Mouse (Mus musculus): Measurements from ENCODE around the gene Uqcr11. TPM values are rescaled to one million over a fixed set of nuclear protein-coding genes. Genes with fewer than 3 reads are reported as not detected.

Uqcr11 gene
- polyA plus RNA-seq, 1 experiment from 2014 or later = 890 TPM

GRCm38 (mm10) chr10:80382641-80383365 lies 23.8 kb downstream of the Uqcr11 start:
- H3K9ac ChIP-seq = no peak overlapping the region
- H3K4me2 ChIP-seq (replicated peaks) = no peak overlapping the region
- no peaks in the 10 kb centered on the region for H3K9me3 ChIP-seq
- peaks cover 25% of the 10 kb centered on the region for H3K36me3 ChIP-seq
- no peaks in the 10 kb centered on the region for H3K27me3 ChIP-seq (replicated peaks)
- H3K27ac ChIP-seq = no peak overlapping the region
- no peak for ATAC-seq
- no peak overlapping the region for H3K4me3 ChIP-seq (replicated peaks)
- peaks cover 29% of the 10 kb centered on the region for H3K4me1 ChIP-seq (replicated peaks)
- 84% methylated on average over 7 of the region's 7 CpGs for WGBS

DNA sequence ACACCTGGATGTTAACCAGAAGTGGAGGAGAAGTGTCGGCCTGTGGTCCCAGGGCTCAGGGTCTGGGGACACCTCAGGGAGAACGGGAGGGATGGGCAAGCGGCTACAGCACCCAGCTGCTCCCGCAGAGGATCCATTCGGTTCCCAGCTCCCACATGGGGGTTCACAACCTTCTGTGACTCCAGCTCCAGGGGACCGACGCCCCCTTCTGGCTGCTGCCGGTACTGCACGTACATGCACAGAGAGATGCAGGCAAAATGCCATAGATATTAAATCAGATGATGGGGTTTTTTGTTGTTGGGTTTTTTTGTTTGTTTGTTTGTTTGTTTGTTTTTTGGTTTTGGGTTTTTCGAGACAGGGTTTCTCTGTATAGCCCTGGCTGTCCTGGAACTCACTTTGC lies 28.9 kb downstream of the Uqcr11 start:
- peaks cover 20% of the 10 kb centered on the region for H3K36me3 ChIP-seq
- H3K27ac ChIP-seq = no peak overlapping the region
- no peak overlapping the region for H3K4me2 ChIP-seq (replicated peaks)
- 48% methylated on average over 10 of the region's 10 CpGs for WGBS
- H3K4me3 ChIP-seq (replicated peaks) = no peak overlapping the region
- ATAC-seq = no peak
- H3K9ac ChIP-seq = no peak overlapping the region; the same call in 1 of the 2 replicates
- H3K9me3 ChIP-seq = no peaks in the 10 kb centered on the region
- H3K4me1 ChIP-seq (replicated peaks) = 0 out of 2 replicates have a peak, but pooled peaks cover 3% of the 10 kb centered on the region
- H3K27me3 ChIP-seq (replicated peaks) = no peaks in the 10 kb centered on the region

GRCm38 (mm10) chr10:80376160-80376559 lies 30.5 kb downstream of the Uqcr11 start:
- 3% methylated on average over 7 of the region's 7 CpGs for WGBS
- Histone ChIP-seq H3K4me3 (replicated peaks) (no peak overlapping the region), H3K36me3 (peaks cover 7% of the 10 kb centered on the region), H3K9me3 (no peaks in the 10 kb centered on the region), H3K9ac (no peak overlapping the region), H3K27me3 (replicated peaks) (no peaks in the 10 kb centered on the region), H3K4me2 (replicated peaks) (no peak overlapping the region), H3K4me1 (replicated peaks) (peaks cover 9% of the 10 kb centered on the region; the same call in 1 of the 2 replicates), H3K27ac (no peak overlapping the region)
- ATAC-seq = no peak

DNA sequence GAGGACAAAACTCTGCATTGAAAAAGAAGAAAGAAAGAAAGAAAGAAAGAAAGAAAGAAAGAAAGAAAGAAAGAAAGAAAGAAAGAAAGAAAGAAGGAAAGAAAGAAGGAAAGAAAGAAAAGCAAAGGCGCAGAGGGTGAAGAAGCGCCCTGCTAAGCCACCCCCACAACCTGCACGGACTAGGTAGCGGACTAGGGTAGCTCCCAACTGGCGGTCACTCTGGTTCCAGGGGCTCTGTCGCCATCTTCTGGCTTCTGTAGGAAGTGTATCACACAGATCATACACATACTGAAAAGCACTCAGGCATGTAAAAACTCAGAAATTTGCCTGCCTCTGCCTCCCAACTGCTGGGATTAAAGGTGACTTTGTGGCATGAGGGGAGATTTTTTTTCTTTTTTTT lies 32.6 kb downstream of the Uqcr11 start:
- no peaks in the 10 kb centered on the region for H3K27me3 ChIP-seq (replicated peaks)
- WGBS = 29% methylated on average over 6 of the region's 6 CpGs
- H3K4me3 ChIP-seq (replicated peaks) = no peak overlapping the region
- no peak overlapping the region for H3K27ac ChIP-seq
- 0 out of 2 replicates have a peak, but pooled peaks have one; percentile 41 for ATAC-seq
- no peak overlapping the region for H3K4me2 ChIP-seq (replicated peaks)
- H3K9me3 ChIP-seq = no peaks in the 10 kb centered on the region
- H3K4me1 ChIP-seq (replicated peaks) = peaks cover 7% of the 10 kb centered on the region; the same call in 1 of the 2 replicates
- no peaks in the 10 kb centered on the region for H3K36me3 ChIP-seq
- H3K9ac ChIP-seq = no peak overlapping the region

DNA sequence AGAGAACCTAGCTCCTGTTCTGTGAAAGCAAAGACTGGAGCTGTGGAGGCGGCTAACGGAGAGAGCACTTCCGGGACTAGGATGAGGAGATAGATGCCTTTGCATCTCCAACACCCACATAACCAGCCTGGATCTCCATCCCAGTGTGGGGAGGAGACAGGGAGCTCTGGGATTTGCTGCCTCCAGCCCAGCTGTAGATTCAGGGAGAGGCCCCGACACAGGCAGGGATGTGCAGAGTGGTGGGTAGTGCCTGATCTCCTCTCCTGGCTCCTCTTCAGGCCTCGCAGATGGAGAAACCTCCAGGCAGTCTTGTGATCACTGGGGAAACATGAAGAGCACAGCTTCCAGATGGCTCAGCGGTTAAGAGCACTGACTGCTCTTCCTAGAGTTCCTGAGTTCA lies 33.9 kb downstream of the Uqcr11 start:
- H3K4me2 ChIP-seq (replicated peaks) = no peak overlapping the region
- H3K36me3 ChIP-seq = no peaks in the 10 kb centered on the region
- 83% methylated on average over 6 of the region's 6 CpGs for WGBS
- no peak overlapping the region for H3K4me3 ChIP-seq (replicated peaks)
- no peak overlapping the region for H3K27ac ChIP-seq
- no peaks in the 10 kb centered on the region for H3K9me3 ChIP-seq
- no peak for ATAC-seq
- H3K9ac ChIP-seq = no peak overlapping the region
- no peaks in the 10 kb centered on the region for H3K27me3 ChIP-seq (replicated peaks)
- H3K4me1 ChIP-seq (replicated peaks) = peaks cover 7% of the 10 kb centered on the region; the same call in 1 of the 2 replicates

DNA sequence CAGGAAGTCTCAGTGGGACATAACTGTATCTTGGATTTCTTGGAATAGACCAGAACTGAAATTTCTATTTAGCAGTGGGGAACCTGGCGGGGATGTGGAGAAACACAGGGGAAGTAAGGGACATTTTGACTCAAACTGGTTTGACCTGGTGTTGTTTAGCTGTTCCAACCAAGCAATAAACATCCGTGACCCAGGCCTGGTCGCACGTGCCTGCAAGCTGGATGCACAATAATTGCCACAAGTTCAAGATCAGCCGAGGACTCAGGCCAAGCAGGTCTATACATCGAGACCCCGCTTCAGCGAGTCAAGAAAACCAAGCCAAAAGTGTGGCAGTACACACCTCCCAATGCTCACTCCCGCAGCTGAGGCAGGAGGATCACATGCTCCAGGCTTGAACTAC lies 34.6 kb downstream of the Uqcr11 start:
- Histone ChIP-seq H3K4me3 (replicated peaks) (no peak overlapping the region), H3K9me3 (no peaks in the 10 kb centered on the region), H3K27ac (no peak overlapping the region), H3K4me2 (replicated peaks) (peak overlapping the region; percentile 42; the same call in 1 of the 2 replicates), H3K36me3 (no peaks in the 10 kb centered on the region), H3K4me1 (replicated peaks) (peaks cover 7% of the 10 kb centered on the region; the same call in 1 of the 2 replicates), H3K27me3 (replicated peaks) (no peaks in the 10 kb centered on the region), H3K9ac (0 out of 2 replicates have a peak overlapping the region, but pooled peaks have one; percentile 4)
- ATAC-seq = no peak
- WGBS = 51% methylated on average over 9 of the region's 9 CpGs

GRCm38 (mm10) chr10:80371411-80371966 lies 35.1 kb downstream of the Uqcr11 start:
- 7% methylated on average over 12 of the region's 12 CpGs for WGBS
- no peaks in the 10 kb centered on the region for H3K9me3 ChIP-seq
- no peaks in the 10 kb centered on the region for H3K27me3 ChIP-seq (replicated peaks)
- peak overlapping the region; percentile 42 for H3K4me2 ChIP-seq (replicated peaks)
- ATAC-seq = peak; percentile 53
- H3K27ac ChIP-seq = no peak overlapping the region
- H3K4me1 ChIP-seq (replicated peaks) = peaks cover 7% of the 10 kb centered on the region; the same call in 1 of the 2 replicates
- peak overlapping the region; percentile 10; the same call in 1 of the 2 replicates for H3K4me3 ChIP-seq (replicated peaks)
- H3K9ac ChIP-seq = no peak overlapping the region
- no peaks in the 10 kb centered on the region for H3K36me3 ChIP-seq

DNA sequence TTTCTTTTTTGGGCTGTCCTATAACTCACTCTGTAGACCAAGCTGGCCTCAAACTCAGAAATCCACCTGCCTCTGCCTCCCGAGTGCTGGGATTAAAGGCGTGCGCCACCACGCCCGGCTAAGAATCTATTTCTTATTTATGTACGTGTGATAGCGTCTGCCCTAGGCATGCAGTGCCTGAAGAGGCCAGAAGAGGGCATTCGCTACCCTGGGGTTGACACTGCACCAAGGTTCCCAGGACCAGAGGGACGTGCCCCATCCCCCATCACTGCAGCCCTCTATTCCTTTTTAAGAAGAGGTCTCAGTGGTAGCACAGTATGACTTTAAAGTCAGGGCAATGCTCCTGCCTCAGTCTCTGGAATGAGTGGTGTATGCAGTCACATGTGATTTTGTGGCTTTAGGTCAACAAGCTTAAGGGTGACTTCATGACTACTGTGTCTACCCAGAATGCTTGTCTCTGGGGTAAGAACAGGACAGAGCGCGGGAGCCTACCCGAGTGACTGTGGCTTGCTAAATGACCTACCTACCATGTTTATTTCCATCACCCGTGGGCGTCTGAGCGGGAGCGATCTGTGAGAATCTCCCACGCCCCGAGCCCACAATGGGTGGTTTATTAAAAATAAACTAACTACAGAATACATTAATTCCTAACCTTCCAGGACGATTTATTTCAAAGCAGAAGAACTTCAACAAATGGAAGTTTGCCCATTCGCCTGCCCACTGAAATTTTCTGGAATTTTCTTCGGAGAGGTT lies 36.5 kb downstream of the Uqcr11 start:
- Histone ChIP-seq H3K27me3 (replicated peaks) (peaks cover 4% of the 10 kb centered on the region; the same call in 1 of the 2 replicates), H3K4me2 (replicated peaks) (no peak overlapping the region), H3K27ac (no peak overlapping the region), H3K9ac (no peak overlapping the region), H3K36me3 (no peaks in the 10 kb centered on the region), H3K9me3 (no peaks in the 10 kb centered on the region), H3K4me3 (replicated peaks) (no peak overlapping the region), H3K4me1 (replicated peaks) (peaks cover 7% of the 10 kb centered on the region; the same call in 1 of the 2 replicates)
- 80% methylated on average over 21 of the region's 21 CpGs for WGBS
- no peak for ATAC-seq

DNA sequence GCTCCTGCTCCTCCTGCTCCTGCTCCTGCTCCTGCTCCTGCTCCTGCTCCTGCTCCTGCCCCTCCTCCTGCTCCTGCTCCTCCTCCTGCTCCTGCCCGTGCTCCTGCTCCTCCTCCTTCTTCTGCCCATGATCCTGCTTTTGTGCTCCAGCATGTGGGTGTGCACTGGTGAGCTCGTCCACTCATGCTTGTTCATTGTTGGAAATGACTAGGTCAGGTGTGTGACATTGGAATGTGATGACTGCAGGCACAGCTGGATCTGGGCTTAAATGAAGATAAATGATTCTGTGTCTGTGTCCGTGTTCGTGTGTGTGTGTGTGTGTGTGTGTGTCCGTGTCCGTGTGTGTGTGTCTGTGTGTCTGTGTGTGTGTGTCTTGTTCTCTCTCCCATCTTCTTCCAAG lies 38.2 kb downstream of the Uqcr11 start:
- no peak overlapping the region for H3K4me2 ChIP-seq (replicated peaks)
- ATAC-seq = no peak
- H3K27ac ChIP-seq = no peak overlapping the region
- H3K4me1 ChIP-seq (replicated peaks) = peaks cover 7% of the 10 kb centered on the region; the same call in 1 of the 2 replicates
- no peak overlapping the region for H3K4me3 ChIP-seq (replicated peaks)
- H3K27me3 ChIP-seq (replicated peaks) = peaks cover 18% of the 10 kb centered on the region; the same call in 1 of the 2 replicates
- H3K9ac ChIP-seq = no peak overlapping the region
- no peaks in the 10 kb centered on the region for H3K36me3 ChIP-seq
- no peaks in the 10 kb centered on the region for H3K9me3 ChIP-seq
- 81% methylated on average over 6 of the region's 6 CpGs for WGBS

DNA sequence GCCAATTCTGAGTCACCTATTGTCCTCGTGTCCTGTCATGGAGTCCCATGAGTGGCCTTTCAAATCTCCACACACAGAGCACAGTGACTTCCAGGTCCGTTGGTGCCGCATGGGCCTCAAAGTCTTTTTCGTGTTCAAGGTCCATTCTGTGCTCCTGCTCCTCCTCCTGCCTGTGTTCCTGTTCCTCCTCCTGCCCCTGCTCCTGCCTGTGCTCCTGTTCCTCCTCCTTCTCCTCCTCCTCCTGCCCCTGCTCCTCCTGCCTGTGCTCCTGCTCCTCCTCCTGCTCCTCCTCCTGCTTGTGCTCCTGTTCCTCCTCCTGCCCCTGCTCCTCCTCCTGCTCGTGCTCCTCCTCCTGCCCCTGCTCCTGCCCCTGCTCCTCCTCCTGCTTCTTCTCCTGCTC lies 38.7 kb downstream of the Uqcr11 start:
- Histone ChIP-seq H3K9me3 (no peaks in the 10 kb centered on the region), H3K36me3 (no peaks in the 10 kb centered on the region), H3K27me3 (replicated peaks) (peaks cover 18% of the 10 kb centered on the region; the same call in 1 of the 2 replicates), H3K9ac (no peak overlapping the region), H3K4me3 (replicated peaks) (no peak overlapping the region), H3K27ac (no peak overlapping the region), H3K4me2 (replicated peaks) (no peak overlapping the region), H3K4me1 (replicated peaks) (peaks cover 7% of the 10 kb centered on the region; the same call in 1 of the 2 replicates)
- WGBS = 49% methylated on average over 5 of the region's 5 CpGs
- ATAC-seq = 0 out of 2 replicates have a peak, but pooled peaks have one; percentile 13

DNA sequence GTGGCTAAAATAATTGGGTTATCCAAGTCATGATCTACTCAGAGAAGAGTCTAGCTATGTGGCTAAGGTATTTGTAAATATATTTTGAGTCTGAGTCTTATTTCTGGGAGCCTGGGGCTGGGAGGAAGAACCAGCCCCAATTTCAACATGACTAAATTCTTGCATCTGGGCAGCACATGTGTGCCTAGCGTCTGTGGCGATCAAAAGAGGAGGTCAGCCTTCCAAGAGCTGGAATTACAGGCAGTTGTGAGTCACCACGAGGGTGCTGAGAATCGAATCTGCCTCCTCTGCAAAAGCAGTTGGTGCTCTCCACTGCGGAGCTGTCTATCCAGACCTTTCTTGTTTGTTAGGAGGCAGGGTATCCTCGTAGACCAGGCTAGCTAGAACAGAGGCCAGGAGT lies 40.9 kb downstream of the Uqcr11 start:
- H3K27me3 ChIP-seq (replicated peaks) = peaks cover 18% of the 10 kb centered on the region; the same call in 1 of the 2 replicates
- ATAC-seq = no peak
- no peaks in the 10 kb centered on the region for H3K4me1 ChIP-seq (replicated peaks)
- no peak overlapping the region for H3K27ac ChIP-seq
- H3K4me3 ChIP-seq (replicated peaks) = no peak overlapping the region
- no peaks in the 10 kb centered on the region for H3K9me3 ChIP-seq
- H3K4me2 ChIP-seq (replicated peaks) = no peak overlapping the region
- 70% methylated on average over 6 of the region's 6 CpGs for WGBS
- no peaks in the 10 kb centered on the region for H3K36me3 ChIP-seq
- no peak overlapping the region for H3K9ac ChIP-seq

DNA sequence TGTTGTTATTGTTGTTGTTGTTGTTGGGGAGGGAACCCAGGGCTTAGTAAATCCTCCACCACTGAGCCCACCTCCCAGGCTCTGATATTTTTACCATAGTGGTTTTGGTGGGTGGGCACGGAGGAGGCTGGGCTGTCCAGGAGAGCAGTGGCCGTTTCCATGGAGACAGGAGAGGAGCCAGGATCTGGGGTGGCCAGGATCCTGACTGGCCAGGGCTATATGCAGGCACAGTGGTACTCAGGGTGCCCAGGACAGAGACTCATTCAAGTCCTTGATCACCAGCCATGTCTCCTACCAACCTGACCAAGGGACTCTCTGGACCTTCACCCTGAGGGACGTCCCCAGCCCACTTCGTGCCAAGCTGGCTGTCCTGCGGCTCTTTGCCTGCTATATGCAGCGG lies 42.9 kb downstream of the Uqcr11 start:
- H3K4me1 ChIP-seq (replicated peaks) = no peaks in the 10 kb centered on the region
- H3K4me3 ChIP-seq (replicated peaks) = no peak overlapping the region
- H3K9ac ChIP-seq = no peak overlapping the region
- H3K36me3 ChIP-seq = no peaks in the 10 kb centered on the region
- peaks cover 33% of the 10 kb centered on the region for H3K27me3 ChIP-seq (replicated peaks)
- no peaks in the 10 kb centered on the region for H3K9me3 ChIP-seq
- 48% methylated on average over 6 of the region's 6 CpGs for WGBS
- no peak overlapping the region for H3K4me2 ChIP-seq (replicated peaks)
- H3K27ac ChIP-seq = no peak overlapping the region
- no peak for ATAC-seq

All from intestine, embryonic 15.5 days (tissue).